Comparison of ENCODE assay signal across 11 mouse cellular contexts in the genomic region with DNA sequence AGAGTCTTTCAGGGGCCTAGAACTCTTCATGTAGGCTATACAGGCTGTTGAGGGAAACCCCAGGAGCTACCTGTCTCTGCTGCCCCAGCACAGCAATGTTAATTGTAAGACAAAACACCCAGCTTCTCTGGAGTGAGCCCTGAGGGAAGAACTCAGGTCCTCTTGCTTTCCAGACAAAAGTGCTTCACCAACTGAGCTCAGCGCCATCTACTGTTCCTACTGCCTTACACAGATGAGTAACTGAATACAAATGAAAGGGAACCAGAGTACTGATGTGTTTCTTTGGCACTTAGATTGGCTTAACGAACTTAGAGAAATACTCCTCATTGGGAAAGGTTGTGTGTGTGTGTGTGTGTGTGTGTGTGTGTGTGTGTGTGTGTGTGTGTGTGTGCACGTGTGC.
DNase-seq lines count a peak whose midpoint lies in the region; ATAC-seq and TF ChIP-seq lines count a peak whose summit lies in the region.
"Had no signal": no experiment of that assay in that cellular context is flagged by ENCODE, and none has a peak within 500 bp of the region (broad histone marks: within the 10 kb centered on the region; RNA-seq: fewer than 3 reads in every experiment).

No protein-coding gene starts in this region.

- WGBS in liver, postnatal 0 days (ENCODE audit: insufficient replicate concordance), result 49% methylated on average over 3 of the region's 3 CpGs
- 47% methylated on average over 3 of the region's 3 CpGs for WGBS in liver, embryonic 11.5 days
- WGBS in hindbrain, embryonic 16.5 days, result 48% methylated on average over 3 of the region's 3 CpGs

- no peaks in the 10 kb centered on the region for H3K4me1 ChIP-seq in liver, postnatal 0 days (ENCODE audit: insufficient read depth)
- no peaks in the 10 kb centered on the region for H3K4me1 ChIP-seq in liver, embryonic 11.5 days (replicated peaks; ENCODE audit: control insufficient read depth, insufficient read depth, low read length)
- no peaks in the 10 kb centered on the region for H3K4me1 ChIP-seq in hindbrain, embryonic 16.5 days (ENCODE audit: control insufficient read depth, insufficient read depth, low read depth, low read length)
- H3K4me1 ChIP-seq: embryonic facial prominence, embryonic 13.5 days had no signal

- H3K9me3 ChIP-seq in liver, postnatal 0 days (ENCODE audit: low read length), result no peaks in the 10 kb centered on the region
- no peaks in the 10 kb centered on the region for H3K9me3 ChIP-seq in liver, embryonic 11.5 days (ENCODE audit: control insufficient read depth, low read length)
- H3K9me3 ChIP-seq in hindbrain, embryonic 16.5 days (ENCODE audit: control insufficient read depth, low read length), result no peaks in the 10 kb centered on the region
- H3K9me3 ChIP-seq: embryonic facial prominence, embryonic 13.5 days; hindbrain, embryonic 13.5 days had no signal

- no peaks in the 10 kb centered on the region for H3K36me3 ChIP-seq in liver, postnatal 0 days (replicated peaks; ENCODE audit: insufficient read depth, low read length)
- H3K36me3 ChIP-seq in liver, embryonic 11.5 days (ENCODE audit: control insufficient read depth, insufficient read depth, low read length), result no peaks in the 10 kb centered on the region
- H3K36me3 ChIP-seq in hindbrain, embryonic 16.5 days (ENCODE audit: control insufficient read depth, insufficient read depth, low read length), result no peaks in the 10 kb centered on the region
- H3K36me3 ChIP-seq: embryonic facial prominence, embryonic 13.5 days; hindbrain, embryonic 13.5 days had no signal

- no peak overlapping the region for H3K4me3 ChIP-seq in liver, postnatal 0 days (ENCODE audit: low read depth, low read length)
- no peak overlapping the region for H3K4me3 ChIP-seq in liver, embryonic 11.5 days (ENCODE audit: low read depth, low read length)
- H3K4me3 ChIP-seq in hindbrain, embryonic 16.5 days (ENCODE audit: low read length), result no peak overlapping the region
- H3K4me3 ChIP-seq: embryonic facial prominence, embryonic 13.5 days; hindbrain, embryonic 13.5 days had no signal

- peak; percentile 8 for DNase-seq in adrenal gland, postnatal 14 days
- no peak for DNase-seq in adrenal gland, adult 2 months
- DNase-seq in liver, postnatal 0 days, result no peak
- no peak for DNase-seq in liver, embryonic 11.5 days (ENCODE audit: low spot score)
- DNase-seq in layer of hippocampus, adult 18-20 months (ENCODE audit: low spot score in 2 of 2), result peak; percentile 21 to 57
- peak; percentile 11 for DNase-seq in right cerebral cortex, postnatal 25 days
- DNase-seq in adipocyte (ENCODE audit: low spot score), result no peak
- DNase-seq: gastrocnemius, postnatal 25 days had no signal

- no peak overlapping the region for H3K27ac ChIP-seq in liver, postnatal 0 days (ENCODE audit: low read depth)
- no peak overlapping the region for H3K27ac ChIP-seq in liver, embryonic 11.5 days (ENCODE audit: low read depth, low read length)
- H3K27ac ChIP-seq in hindbrain, embryonic 16.5 days (ENCODE audit: low read depth, low read length), result no peak overlapping the region
- H3K27ac ChIP-seq: embryonic facial prominence, embryonic 13.5 days; hindbrain, embryonic 13.5 days had no signal

- peak; percentile 30; the same call in 1 of the 2 replicates for TF ChIP-seq CTCF in liver, postnatal 0 days (IDR thresholded peaks at IDR 0.05; ENCODE audit: low read depth)

- no peaks in the 10 kb centered on the region for H3K27me3 ChIP-seq in liver, postnatal 0 days (ENCODE audit: insufficient read depth, low read length)
- no peaks in the 10 kb centered on the region for H3K27me3 ChIP-seq in liver, embryonic 11.5 days (replicated peaks; ENCODE audit: control insufficient read depth, insufficient read depth, low read length)
- H3K27me3 ChIP-seq in hindbrain, embryonic 16.5 days (replicated peaks; ENCODE audit: control insufficient read depth, insufficient read depth, low read length), result no peaks in the 10 kb centered on the region
- H3K27me3 ChIP-seq: embryonic facial prominence, embryonic 13.5 days; hindbrain, embryonic 13.5 days had no signal

- no peak overlapping the region for H3K4me2 ChIP-seq in liver, postnatal 0 days (ENCODE audit: low read depth, low read length)
- no peak overlapping the region for H3K4me2 ChIP-seq in liver, embryonic 11.5 days
- H3K4me2 ChIP-seq in hindbrain, embryonic 16.5 days (ENCODE audit: low read length), result no peak overlapping the region
- H3K4me2 ChIP-seq: embryonic facial prominence, embryonic 13.5 days; hindbrain, embryonic 13.5 days had no signal

- no peak for ATAC-seq in liver, postnatal 0 days
- no peak for ATAC-seq in liver, embryonic 11.5 days (replicated peaks; ENCODE audit: low FRiP score)
- no peak for ATAC-seq in hindbrain, embryonic 16.5 days

- no peak for TF ChIP-seq EP300 in liver, postnatal 0 days (IDR thresholded peaks at IDR 0.05; ENCODE audit: low read depth)

- no peak overlapping the region for H3K9ac ChIP-seq in liver, postnatal 0 days (replicated peaks)
- H3K9ac ChIP-seq in liver, embryonic 11.5 days (ENCODE audit: low read depth, low read length), result no peak overlapping the region
- no peak overlapping the region for H3K9ac ChIP-seq in hindbrain, embryonic 16.5 days (ENCODE audit: low read depth, low read length)
- H3K9ac ChIP-seq: embryonic facial prominence, embryonic 13.5 days; hindbrain, embryonic 13.5 days had no signal

Comparison
In these comparisons a context has a peak if more than half of its experiments do, and no peak if none do; other contexts are left out.
1. DNase-seq: peak in adrenal gland, postnatal 14 days (single experiment), layer of hippocampus, adult 18-20 months (2 of 2) and right cerebral cortex, postnatal 25 days (single experiment); none in adrenal gland, adult 2 months (single experiment), liver, postnatal 0 days (single experiment), liver, embryonic 11.5 days (single experiment) and adipocyte (single experiment).